Mouse (Mus musculus) midbrain, embryonic 10.5 days (tissue): Measurements from ENCODE around the gene Ankrd40. TPM values are rescaled to one million over a fixed set of nuclear protein-coding genes. Genes with fewer than 3 reads are reported as not detected.

ENCODE experiments used
- DNase-seq: peaks from one replicate; pipeline ENCODE4 v3.0.0-alpha.2; 2017; ENCODE audit warnings: low spot score
- H3K27ac ChIP-seq: fragments of 300-500 bp; sonication (generic); replicated peaks from 2 replicates; pipeline ENCODE4 v1.5.1; 2016; ENCODE audit warnings: mild to moderate bottlenecking
- H3K27me3 ChIP-seq: fragments of 300-500 bp; sonication (generic); 2 replicates; pipeline ENCODE4 v1.6.1; 2016; ENCODE audit warnings: low read depth, mild to moderate bottlenecking; ENCODE audit not compliant: poor library complexity, severe bottlenecking
- H3K36me3 ChIP-seq: fragments of 300-500 bp; sonication (generic); 2 replicates; pipeline ENCODE4 v1.6.1; 2016; ENCODE audit warnings: mild to moderate bottlenecking, moderate library complexity
- H3K4me1 ChIP-seq: fragments of 300-500 bp; sonication (generic); 2 replicates; pipeline ENCODE4 v1.6.1; 2016
- H3K4me3 ChIP-seq: fragments of 300-500 bp; sonication (generic); 2 replicates; pipeline ENCODE4 v1.5.1; 2016; ENCODE audit warnings: mild to moderate bottlenecking, moderate library complexity
- H3K9me3 ChIP-seq: fragments of 300-500 bp; sonication (generic); replicated peaks from 2 replicates; pipeline ENCODE4 v1.6.1; 2016; ENCODE audit warnings: mild to moderate bottlenecking
- WGBS: fragments of 180-500 bp; shearing (Covaris S2); methylation state at CpG from one replicate; pipeline ENCODE4 v1.1.7; 2016; 5-methylcytosine and 5-hydroxymethylcytosine counted together
- polyA plus RNA-seq: library from polyadenylated mRNA; unstranded; fragments of >200 nt; fragmentation: Nextera tagmentation; extraction: Ambion mirVana; gene quantifications from 2 replicates; pipeline ENCODE4 v1.2.1, GENCODE M21; 2016

Ankrd40 gene
- polyA plus RNA-seq, 1 experiment from 2014 or later, result 11.1 TPM

DNA sequence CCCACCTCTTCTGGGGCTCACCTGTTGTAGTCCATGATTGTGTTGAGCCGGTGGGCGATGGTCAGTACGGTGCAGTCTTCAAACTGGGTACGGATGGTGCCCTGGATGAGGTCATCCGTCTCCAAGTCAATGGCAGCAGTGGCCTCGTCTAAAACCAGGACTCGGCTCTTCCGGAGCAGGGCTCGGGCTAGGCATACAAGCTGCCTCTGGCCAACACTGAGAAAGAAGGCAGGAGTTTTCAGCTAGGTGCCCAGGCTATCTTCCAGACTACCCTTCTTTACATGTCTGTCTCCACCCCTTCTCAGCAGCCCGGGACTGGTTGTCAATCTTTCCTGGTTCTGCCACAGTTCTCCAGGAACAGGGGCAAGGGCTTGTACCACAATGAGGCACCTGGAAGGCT, 18.1 kb downstream of the Ankrd40 start:
- no peak for DNase-seq
- H3K36me3 ChIP-seq, result 0 out of 2 replicates have a peak, but pooled peaks cover 3% of the 10 kb centered on the region
- WGBS, result 93% methylated on average over 10 of the region's 10 CpGs

DNA sequence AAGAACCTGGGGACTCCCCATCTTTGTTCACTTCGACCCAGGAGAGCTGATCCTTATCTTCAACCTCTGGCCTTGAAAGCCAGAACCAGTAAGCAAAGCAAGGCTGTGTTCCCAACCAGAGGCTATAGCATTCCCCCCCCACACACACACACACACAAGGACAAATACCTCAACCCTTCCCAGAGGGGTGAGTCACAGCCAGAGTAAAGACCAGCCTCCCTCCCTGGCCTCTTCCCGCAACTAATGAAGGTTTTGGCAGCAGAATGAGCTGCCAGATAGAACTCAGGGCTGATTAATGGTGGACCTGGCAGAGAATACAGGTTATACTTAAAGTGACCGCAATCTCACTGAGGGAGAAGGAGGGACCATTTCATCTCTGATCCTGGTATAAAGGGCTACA, 18.8 kb downstream of the Ankrd40 start:
- Histone ChIP-seq H3K9me3 (no peaks in the 10 kb centered on the region), H3K4me3 (no peak overlapping the region), H3K27ac (no peak overlapping the region), H3K27me3 (peaks cover 14% of the 10 kb centered on the region), H3K4me1 (peaks cover 43% of the 10 kb centered on the region), H3K36me3 (no peaks in the 10 kb centered on the region)
- WGBS, result 82% methylated on average over 3 of the region's 3 CpGs
- DNase-seq, result no peak

More for the DNA sequence above, 18.1 kb downstream of the Ankrd40 start:
- H3K4me1 ChIP-seq, result peaks cover 44% of the 10 kb centered on the region
- H3K4me3 ChIP-seq, result no peak overlapping the region
- H3K9me3 ChIP-seq, result no peaks in the 10 kb centered on the region
- H3K27me3 ChIP-seq, result peaks cover 12% of the 10 kb centered on the region; the same call in 1 of the 2 replicates
- H3K27ac ChIP-seq, result no peak overlapping the region

DNA sequence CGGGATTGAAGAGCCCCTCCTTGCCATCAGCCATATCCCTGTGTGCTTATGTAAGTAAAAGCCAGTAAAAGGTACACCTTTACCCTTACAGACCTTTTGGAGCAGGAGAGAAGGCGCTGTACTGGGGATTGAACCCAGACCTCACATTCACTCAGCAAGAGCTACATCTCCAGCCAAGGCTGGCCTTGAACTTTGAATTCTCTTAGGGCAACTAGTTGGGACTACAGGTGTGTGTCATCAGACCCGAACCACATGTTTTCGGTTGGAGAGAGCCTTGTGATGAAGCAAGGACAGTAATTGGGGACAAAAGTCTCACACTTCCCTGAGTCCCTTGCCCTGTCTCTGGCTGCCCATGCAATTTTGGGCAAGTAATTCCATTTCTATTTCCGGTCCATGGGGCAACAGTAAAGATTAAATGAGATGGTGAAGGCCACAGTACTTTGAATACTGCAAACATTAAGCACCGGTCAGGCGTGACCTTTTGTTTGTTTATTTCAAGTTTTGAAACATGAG, 19.3 kb downstream of the Ankrd40 start:
- DNase-seq, result no peak
- Histone ChIP-seq H3K36me3 (no peaks in the 10 kb centered on the region), H3K27me3 (peaks cover 19% of the 10 kb centered on the region), H3K27ac (no peak overlapping the region), H3K9me3 (no peaks in the 10 kb centered on the region), H3K4me1 (peaks cover 41% of the 10 kb centered on the region), H3K4me3 (no peak overlapping the region)
- WGBS, result 89% methylated on average over 7 of the region's 7 CpGs

DNA sequence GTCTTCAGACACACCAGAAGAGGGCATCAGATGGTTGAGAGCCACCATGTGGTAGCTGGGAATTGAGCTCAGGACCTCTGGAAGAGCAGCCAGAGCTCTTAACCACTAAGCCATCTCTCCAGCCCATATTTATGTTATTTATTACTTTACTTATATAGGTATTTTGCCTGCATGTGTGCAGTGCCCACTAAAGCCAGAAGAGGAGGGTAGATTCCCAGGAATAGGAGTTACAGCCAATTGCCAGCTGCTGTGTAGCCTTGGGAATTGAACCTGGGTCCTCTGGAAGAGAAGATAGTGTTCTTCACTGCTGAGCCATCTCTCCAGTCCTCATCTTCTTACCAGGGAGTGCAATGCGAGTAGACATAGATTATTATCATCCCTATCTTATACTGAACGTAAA, 22.0 kb downstream of the Ankrd40 start:
- Histone ChIP-seq H3K4me3 (no peak overlapping the region), H3K4me1 (peaks cover 13% of the 10 kb centered on the region), H3K36me3 (no peaks in the 10 kb centered on the region), H3K27ac (no peak overlapping the region), H3K9me3 (no peaks in the 10 kb centered on the region), H3K27me3 (peaks cover 16% of the 10 kb centered on the region)
- DNase-seq, result no peak
- 91% methylated on average over 2 of the region's 2 CpGs for WGBS

DNA sequence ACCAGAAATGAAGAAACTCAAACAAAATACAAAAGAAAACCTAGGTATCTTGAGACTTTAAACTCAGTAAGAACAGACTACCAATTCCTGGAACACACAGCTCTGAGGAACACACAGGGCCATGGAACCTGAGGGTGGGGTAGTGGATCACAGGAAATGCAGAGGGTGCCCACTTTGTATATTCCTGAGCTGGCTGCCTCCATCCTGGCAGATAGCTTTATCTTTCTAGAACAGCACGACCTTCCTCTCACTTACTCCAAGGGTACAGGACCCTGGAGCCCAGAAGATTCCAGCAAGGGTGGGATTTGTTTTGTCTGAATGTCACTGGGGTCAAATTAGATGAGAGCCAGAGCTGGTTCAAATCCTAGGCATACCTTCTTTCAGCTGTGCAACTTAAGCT, 22.5 kb downstream of the Ankrd40 start:
- WGBS, result 76% methylated on average over 1 of the region's 1 CpGs
- H3K9me3 ChIP-seq, result no peaks in the 10 kb centered on the region

DNA sequence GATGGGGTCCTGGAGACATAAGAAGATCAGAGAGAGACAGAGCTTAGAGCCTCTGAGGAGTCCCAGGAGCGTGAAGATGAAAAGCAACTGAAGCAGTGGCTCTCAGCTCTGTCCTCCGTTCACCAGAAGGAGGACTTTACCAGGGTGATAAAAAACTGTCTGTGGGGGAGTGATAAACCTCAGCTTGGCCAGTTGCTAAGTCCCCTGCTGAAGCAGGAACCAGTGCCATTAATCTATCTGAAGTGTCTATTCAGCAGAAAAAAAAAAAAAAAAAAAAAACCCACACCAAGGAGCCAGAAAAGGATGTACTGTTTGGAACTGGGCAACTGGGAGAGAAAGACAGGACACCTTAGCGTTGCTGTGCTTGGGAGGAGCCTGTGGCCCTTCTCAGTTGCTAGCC, 23.3 kb downstream of the Ankrd40 start:
- Histone ChIP-seq H3K9me3 (no peaks in the 10 kb centered on the region), H3K4me1 (peaks cover 8% of the 10 kb centered on the region), H3K4me3 (no peak overlapping the region), H3K36me3 (no peaks in the 10 kb centered on the region), H3K27ac (no peak overlapping the region), H3K27me3 (peaks cover 8% of the 10 kb centered on the region)
- no peak for DNase-seq
- 39% methylated on average over 3 of the region's 3 CpGs for WGBS

More for the DNA sequence above, 22.5 kb downstream of the Ankrd40 start:
- no peak for DNase-seq
- H3K4me3 ChIP-seq, result no peak overlapping the region
- no peaks in the 10 kb centered on the region for H3K36me3 ChIP-seq
- H3K27ac ChIP-seq, result no peak overlapping the region
- H3K27me3 ChIP-seq, result peaks cover 12% of the 10 kb centered on the region
- H3K4me1 ChIP-seq, result peaks cover 9% of the 10 kb centered on the region

DNA sequence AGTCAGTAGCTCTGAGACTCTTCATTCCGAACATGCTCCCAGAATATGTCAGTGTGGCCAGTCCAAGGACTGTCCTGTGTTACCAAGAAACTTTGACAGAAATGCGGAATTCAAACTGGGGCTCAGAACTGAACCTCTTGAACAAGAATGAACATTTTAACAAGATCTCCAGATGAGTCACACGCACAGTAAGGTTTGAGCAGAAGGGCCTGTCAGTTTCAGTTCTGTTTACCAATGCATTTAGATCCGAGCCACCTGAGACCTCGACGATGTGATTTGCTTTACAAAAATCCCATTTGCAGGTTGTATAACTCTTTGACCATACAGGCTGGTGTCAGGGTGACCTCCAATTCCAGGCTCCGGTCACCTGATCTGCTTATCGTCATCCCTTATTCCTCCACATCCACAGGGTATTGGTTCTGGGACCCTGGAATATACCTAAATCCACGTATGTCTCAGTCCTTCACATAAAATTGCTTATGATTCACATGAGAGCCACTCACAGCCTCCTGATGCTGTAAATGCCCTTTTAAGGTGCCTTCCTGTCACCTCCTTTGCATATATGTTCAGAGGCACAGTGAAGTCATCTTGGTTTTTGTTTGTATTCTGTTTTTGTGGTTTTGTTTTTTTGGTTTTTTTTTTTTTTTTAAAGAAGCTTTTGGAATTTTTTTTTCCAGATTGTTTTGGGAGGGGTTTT, 27.9 kb downstream of the Ankrd40 start:
- 89% methylated on average over 9 of the region's 9 CpGs for WGBS
- Histone ChIP-seq H3K4me1 (peaks cover 11% of the 10 kb centered on the region), H3K27me3 (peaks cover 8% of the 10 kb centered on the region), H3K27ac (no peak overlapping the region), H3K4me3 (no peak overlapping the region), H3K36me3 (no peaks in the 10 kb centered on the region), H3K9me3 (no peaks in the 10 kb centered on the region)
- no peak for DNase-seq

DNA sequence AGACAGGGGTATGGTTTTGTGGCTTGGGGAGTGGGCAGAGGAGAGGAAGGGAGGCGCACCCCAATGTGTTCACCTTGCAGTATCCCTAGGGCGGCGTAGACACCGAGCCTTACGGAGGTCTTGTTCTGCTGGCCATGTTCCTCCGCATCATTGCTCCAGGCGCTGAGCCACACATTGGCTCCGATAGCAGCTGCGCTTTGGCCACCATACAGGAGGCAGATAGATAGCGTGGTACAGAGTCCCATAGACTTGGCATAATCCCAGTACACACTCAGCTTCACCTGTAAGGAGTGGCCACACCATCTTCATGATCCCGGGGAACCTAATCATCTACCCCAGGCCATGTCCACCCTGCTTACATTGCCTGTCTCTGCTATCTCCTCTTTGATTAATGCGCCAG, 31.4 kb downstream of the Ankrd40 start:
- Histone ChIP-seq H3K9me3 (no peaks in the 10 kb centered on the region), H3K27ac (no peak overlapping the region), H3K4me1 (0 out of 2 replicates have a peak, but pooled peaks cover 2% of the 10 kb centered on the region), H3K27me3 (no peaks in the 10 kb centered on the region), H3K36me3 (no peaks in the 10 kb centered on the region), H3K4me3 (no peak overlapping the region)
- no peak for DNase-seq
- 94% methylated on average over 12 of the region's 12 CpGs for WGBS

DNA sequence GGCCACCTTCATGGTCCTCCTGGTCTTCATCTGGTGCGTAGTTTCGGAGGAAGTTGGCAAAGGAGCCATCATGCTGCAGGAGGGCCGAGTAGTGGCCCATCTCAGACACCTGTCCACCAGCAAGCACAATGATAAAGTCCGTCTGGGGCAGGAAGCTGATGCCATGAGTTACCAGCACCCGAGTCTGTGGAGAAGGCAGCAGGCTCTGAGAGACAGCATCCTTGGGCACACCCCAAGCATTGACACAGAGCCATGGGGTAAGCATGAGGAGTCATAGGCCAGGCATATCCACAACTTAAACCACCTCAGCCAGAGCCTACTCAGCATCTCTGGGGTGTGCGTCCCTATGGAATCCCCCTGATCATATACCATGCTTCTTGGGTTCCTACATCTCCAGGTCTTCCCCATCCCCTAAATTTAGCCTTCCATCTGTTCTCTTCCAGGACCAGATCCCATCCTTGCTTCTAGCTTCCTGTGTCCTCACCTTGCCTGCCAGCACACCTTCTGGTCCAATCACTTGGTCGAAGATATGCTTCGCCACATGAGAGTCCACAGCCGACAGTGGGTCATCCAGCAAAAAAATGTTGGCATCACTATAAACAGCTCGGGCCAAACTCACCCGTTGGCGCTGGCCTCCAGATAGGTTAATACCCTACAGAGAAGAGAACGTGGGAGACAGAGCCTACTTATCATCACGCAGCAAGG, 33.5 kb downstream of the Ankrd40 start:
- WGBS, result 92% methylated on average over 14 of the region's 14 CpGs

DNA sequence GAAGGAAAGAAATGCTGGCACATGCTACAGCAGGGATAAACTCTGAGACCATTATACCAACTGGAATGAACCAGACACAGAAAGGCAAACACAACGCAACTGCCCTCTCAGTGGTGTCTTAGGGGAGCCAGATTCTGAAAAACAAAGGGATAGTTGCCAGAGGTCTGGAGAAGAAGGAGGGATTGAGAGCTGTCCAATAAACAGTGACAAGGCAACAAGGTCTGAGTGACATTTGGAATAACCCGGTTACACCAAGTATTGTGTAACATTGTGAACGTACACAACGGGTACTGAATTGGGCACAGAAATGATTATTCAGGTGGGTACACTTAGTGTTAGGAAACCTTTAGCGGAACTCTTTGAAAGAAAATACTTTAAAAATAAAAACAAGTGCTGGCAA, 34.3 kb downstream of the Ankrd40 start:
- 93% methylated on average over 5 of the region's 5 CpGs for WGBS
- Histone ChIP-seq H3K27ac (no peak overlapping the region), H3K27me3 (no peaks in the 10 kb centered on the region), H3K4me1 (0 out of 2 replicates have a peak, but pooled peaks cover 2% of the 10 kb centered on the region), H3K36me3 (no peaks in the 10 kb centered on the region), H3K9me3 (no peaks in the 10 kb centered on the region; the same call in 1 of the 2 replicates), H3K4me3 (no peak overlapping the region)
- DNase-seq, result no peak

More for the DNA sequence above, 33.5 kb downstream of the Ankrd40 start:
- Histone ChIP-seq H3K27me3 (no peaks in the 10 kb centered on the region), H3K4me1 (0 out of 2 replicates have a peak, but pooled peaks cover 2% of the 10 kb centered on the region), H3K9me3 (no peaks in the 10 kb centered on the region; the same call in 1 of the 2 replicates), H3K36me3 (no peaks in the 10 kb centered on the region), H3K27ac (no peak overlapping the region), H3K4me3 (no peak overlapping the region)
- no peak for DNase-seq

DNA sequence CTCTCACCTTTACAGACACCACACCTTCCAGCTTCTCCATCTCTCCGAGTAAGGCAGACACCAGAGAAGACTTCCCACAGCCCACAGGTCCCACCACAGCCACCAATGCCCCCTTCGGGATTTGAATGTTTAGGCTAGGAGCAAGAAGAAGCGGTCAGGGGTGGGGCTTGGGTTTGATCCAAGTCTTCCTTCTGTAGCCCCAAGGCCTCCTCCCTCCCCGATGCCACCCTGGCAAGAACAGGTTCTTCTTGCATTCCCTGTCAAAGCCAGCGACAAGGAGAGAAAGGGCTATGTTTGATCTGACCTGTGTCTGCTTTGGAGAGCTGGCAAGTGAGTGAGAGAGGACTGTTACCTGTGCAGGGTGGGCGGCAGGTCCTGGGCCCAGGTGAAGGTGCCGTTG, 35.9 kb downstream of the Ankrd40 start:
- WGBS, result 87% methylated on average over 7 of the region's 7 CpGs
- Histone ChIP-seq H3K9me3 (no peaks in the 10 kb centered on the region; the same call in 1 of the 2 replicates), H3K36me3 (no peaks in the 10 kb centered on the region), H3K27ac (no peak overlapping the region), H3K4me1 (0 out of 2 replicates have a peak, but pooled peaks cover 2% of the 10 kb centered on the region), H3K27me3 (no peaks in the 10 kb centered on the region), H3K4me3 (no peak overlapping the region)
- no peak for DNase-seq

DNA sequence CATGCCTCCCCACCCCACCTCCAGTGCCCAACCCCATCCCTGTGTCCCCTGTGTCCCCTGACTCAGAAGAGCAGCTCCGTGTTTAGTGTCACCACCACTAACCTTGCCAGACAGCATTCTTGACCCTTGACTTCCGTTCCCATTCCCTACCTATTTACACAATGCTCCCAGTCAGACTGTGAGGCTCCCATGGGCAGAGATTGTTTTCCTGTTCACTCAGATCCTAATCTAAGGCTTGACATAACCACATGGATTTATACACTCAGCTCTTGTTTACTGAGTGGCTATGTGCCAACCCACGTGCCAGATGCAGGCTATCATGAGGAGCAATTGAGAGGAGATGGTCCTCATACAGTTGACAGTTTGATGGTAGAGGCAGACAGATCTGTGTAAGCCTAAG, 37.5 kb downstream of the Ankrd40 start:
- Histone ChIP-seq H3K4me1 (0 out of 2 replicates have a peak, but pooled peaks cover under 1% of the 10 kb centered on the region), H3K27ac (no peak overlapping the region), H3K27me3 (0 out of 2 replicates have a peak, but pooled peaks cover 3% of the 10 kb centered on the region), H3K36me3 (no peaks in the 10 kb centered on the region), H3K9me3 (no peaks in the 10 kb centered on the region; the same call in 1 of the 2 replicates), H3K4me3 (no peak overlapping the region)
- WGBS, result 77% methylated on average over 3 of the region's 3 CpGs
- no peak for DNase-seq

DNA sequence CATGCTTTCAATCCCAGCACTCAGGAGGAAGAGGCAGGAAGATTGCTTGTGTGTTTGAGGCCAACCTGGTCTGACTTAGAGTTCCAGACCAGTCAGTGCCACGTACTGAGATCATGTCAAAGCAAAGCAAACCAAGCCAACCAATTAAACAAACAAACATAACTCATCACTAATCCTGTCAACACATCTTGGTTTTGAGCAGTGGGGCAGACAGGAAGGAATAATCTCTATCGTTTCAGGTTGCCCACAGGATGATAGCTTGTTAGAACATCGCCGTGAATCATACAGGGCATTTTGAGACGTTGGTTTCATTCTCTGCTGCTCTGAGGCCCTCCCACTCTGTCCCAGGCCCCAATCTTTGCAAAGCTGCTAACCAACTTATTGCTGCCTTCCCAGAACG, 42.2 kb downstream of the Ankrd40 start:
- whole genome bisulfite sequencing, result 88% methylated on average over 6 of the region's 6 CpGs

More for the DNA sequence above, 42.2 kb downstream of the Ankrd40 start:
- Histone ChIP-seq H3K36me3 (no peaks in the 10 kb centered on the region), H3K4me3 (no peak overlapping the region), H3K9me3 (no peaks in the 10 kb centered on the region; the same call in 1 of the 2 replicates), H3K27ac (no peak overlapping the region), H3K27me3 (0 out of 2 replicates have a peak, but pooled peaks cover 3% of the 10 kb centered on the region), H3K4me1 (0 out of 2 replicates have a peak, but pooled peaks cover 7% of the 10 kb centered on the region)
- no peak for DNase-seq
